Mouse (Mus musculus) embryonic fibroblast, embryonic 13.5 days (primary cell): ENCODE data around the gene Srarp.

ENCODE experiments used
- CTCF ChIP-seq: IDR thresholded peaks from 2 replicates; pipeline ENCODE4 v1.5.1; 2011; ENCODE audit warnings: mild to moderate bottlenecking, control low read depth, low read length, moderate library complexity, borderline replicate concordance; ENCODE audit not compliant: insufficient read depth
- POLR2A ChIP-seq: IDR thresholded peaks from 2 replicates; pipeline ENCODE4 v1.6.1; 2011; ENCODE audit warnings: low read depth, mild to moderate bottlenecking, control low read depth, low read length, moderate library complexity

DNA sequence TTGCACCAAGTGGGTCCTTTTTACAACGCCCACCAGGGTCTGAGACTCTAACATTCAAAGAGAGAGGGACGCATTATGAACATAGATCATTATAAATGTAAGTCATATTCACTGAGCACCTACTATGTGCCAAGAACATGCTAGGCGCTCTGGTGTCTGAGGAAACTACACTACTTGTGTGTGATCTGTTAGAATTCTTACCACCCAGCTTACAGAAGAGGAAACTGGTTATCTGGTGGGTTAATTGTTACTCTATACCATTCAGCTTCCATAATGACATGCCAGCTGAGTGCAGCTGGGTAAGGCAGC lies 30.6 kb downstream of the Srarp start:
- no peak for TF ChIP-seq CTCF
- TF ChIP-seq POLR2A, result no peak
